Mouse (Mus musculus): ENCODE results near the gene Mrps35.

Mrps35 gene

GRCm38 (mm10) chr6:147088517-147088916, 46.0 kb downstream of the Mrps35 start:
- WGBS: 79% methylated on average over 3 of the region's 3 CpGs

GRCm38 (mm10) chr6:147090191-147090590, 47.6 kb downstream of the Mrps35 start:
- WGBS: 71% methylated on average over 5 of the region's 5 CpGs

DNA sequence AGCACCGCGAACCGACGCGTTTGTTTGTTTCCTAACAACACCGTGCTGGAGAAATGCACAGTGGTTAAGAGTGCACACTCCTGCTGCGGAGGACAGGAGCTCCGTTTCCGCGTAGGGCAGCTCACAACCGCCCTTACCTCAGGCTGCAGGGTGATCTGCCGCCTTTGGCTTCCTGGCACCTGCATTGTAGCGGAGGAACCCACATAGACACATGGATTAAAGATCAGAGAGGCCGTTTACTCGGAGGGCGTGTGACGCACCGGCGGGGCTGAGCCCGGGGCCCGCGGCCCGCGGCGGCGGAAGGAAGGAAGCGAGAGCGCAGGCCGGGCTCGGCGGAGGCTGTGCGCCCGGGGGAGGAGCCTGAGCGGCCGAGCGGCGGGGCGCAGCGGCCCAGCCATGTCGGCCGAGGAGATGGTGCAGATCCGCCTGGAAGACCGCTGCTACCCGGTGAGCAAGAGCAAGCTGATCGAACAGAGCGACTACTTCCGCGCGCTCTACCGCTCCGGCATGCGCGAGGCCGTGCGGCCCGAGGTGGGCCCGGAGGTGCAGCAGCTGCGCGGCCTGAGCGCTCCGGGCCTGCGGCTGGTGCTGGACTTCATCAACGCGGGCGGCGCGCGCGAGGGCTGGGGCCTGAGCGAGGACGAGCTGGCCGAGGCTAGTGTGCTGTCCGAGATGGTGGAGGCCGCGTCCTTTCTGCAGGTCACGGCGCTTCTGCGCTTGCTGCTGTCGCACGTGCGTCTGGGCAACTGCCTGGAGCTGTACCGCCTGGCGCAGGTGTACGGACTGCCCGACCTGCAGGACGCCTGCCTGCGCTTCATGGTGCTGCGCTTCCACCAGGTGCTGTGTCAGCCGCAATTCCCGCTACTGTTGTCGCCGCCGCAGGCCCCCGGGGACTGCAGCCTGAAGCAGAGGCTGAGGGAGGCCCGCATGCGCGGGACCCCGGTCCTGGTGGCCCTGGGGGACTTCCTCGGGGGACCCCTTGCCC, 48.9 kb downstream of the Mrps35 start, which contains the start of gene Klhl42:
Gene Klhl42, plus strand, starts transcription at position 244 of the 985 bp plus-strand sequence.
- WGBS: under 1% methylated on average over 99 of the region's 99 CpGs

DNA sequence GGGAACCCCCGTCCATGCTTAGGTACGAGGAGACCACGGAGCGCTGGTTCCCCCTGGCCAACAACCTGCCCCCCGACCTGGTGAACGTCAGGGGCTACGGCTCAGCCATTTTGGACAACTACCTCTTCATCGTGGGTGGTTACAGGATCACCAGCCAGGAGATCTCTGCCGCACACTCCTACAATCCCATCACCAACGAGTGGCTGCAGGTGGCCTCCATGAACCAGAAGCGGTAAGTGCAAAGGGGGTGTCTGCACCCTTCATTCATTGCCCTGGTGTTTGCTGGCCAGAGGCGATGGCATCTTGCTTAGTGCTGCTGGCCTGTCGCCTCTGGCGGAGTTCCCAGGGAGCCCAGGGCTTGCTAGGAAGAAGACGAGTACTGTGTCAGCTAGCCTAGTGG, 49.6 kb downstream of the Mrps35 start:
- WGBS: 2% methylated on average over 15 of the region's 15 CpGs

DNA sequence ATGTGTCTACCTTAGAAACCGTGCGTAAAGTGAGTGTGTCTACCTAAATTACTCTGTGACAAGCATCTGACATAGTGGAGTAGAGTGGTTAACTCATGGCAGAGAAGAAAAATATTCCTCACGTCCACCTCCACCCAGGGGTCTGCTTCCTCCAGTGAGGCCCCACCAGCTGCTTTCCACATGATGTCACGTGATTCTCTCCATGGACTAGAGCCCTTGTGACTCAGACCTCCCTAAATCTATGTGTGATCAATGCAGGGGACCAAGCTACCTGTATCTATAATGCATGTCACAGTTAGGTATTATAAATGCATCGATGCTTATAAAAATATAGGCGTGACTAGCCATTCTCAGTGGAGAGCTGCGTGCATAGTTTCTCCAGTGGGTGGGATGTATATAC, 52.2 kb downstream of the Mrps35 start:
- 80% methylated on average over 7 of the region's 7 CpGs for WGBS

DNA sequence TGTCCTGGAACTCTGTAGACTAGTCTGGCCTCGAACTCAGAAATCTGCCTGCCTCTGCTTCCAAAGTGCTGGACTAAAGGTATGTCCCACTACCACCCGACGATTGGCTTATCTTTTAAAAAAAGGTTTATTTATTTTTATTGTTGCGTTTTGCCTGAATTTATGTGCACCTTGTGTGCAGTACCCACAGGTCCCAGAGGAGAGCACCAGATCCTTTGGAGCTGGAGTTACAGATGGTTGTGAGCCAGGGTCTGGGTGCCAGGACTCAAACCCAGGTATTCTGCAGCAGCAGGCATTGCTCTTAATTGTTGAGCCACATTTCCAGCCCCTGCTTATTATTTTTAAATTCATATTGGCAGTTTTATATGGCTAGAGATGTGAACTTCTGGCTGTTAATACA, 53.5 kb downstream of the Mrps35 start:
- WGBS: 96% methylated on average over 4 of the region's 4 CpGs

GRCm38 (mm10) chr6:147096934-147097333, 54.4 kb downstream of the Mrps35 start:
- WGBS: 78% methylated on average over 3 of the region's 3 CpGs

GRCm38 (mm10) chr6:147097346-147097929, 54.9 kb downstream of the Mrps35 start:
- 55% methylated on average over 8 of the region's 8 CpGs for WGBS

DNA sequence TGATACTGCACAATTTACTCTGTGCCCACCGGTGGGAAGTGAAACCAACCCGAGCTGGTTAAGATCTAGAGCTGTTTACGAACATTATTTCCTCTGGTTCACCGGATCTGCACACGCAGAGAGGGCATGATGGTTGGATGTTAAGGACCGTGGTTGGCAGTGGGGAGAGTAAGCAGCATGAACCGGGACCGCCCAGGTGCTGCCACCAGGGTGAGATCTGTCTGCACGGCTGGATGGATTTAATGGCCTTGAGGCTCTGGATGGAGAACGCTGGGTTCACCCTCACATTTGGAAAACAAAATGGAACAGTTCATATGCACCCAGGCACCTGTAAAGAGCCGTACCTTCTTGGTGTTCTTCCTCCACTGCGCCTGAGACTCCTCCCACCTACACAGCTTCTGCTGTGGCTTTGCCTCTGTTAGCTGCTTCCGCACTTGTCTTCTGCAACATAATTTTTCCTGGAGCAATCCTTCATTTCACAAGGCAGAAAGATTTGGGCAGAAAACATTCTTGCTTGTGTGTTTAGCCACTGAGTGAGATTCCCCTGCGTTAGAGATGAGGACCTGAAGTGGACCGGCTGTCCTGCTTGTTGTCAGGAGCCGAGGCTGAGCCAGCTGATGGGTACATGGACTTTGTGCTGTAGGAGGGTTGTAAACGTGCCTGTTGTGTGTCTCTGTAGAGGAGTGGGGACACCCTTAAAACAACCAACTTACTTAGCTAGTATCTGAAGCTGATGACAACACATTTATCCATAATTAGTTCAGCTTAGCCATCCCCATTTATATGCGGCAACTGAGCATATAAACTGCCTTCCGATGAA, 57.1 kb downstream of the Mrps35 start:
- 60% methylated on average over 19 of the region's 19 CpGs for WGBS

GRCm38 (mm10) chr6:147102293-147102692, 59.7 kb downstream of the Mrps35 start:
- WGBS: 90% methylated on average over 3 of the region's 3 CpGs

DNA sequence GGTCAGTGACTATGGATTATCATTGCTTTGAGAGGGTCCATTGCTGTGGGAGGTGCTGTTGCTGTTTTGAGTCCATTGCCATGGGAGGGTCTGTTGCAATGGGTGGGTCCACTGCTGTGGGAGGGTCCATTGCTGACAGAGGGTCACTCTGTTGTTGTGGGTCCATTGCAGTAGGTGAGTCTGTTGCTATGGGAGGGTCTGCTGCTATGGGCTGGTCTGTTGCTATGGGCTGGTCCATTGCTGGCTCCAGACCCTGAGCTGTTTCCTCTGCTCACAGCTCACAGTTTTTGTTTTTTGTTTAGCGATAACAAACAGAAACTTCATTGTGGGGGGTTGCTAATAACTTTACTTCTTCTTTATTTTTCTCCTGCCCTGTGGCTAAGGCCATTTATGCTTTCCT, 63.0 kb downstream of the Mrps35 start:
- WGBS: 81% methylated on average over 1 of the region's 1 CpGs

GRCm38 (mm10) chr6:147106716-147107115, 64.2 kb downstream of the Mrps35 start:
- 93% methylated on average over 6 of the region's 6 CpGs for WGBS

DNA sequence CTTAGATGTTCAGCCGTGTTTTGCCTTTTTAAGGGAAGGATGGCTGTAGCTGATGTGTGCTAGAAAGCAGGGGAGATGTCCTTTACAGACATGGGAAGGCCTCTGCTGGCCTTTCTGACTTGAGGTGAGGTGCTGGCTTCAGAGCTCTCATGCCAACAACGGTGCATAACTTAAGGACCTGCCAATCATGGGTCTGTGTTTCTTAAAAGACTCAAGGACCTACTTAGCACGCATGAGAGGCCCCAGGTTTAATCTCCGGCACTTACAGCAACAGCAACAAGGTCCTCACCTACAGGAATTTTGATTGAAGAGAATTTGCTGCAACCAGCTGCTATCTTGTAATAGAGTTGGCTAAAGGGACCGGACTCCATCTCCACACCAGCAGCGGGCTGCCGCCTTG, 66.7 kb downstream of the Mrps35 start:
- WGBS: 84% methylated on average over 7 of the region's 7 CpGs

DNA sequence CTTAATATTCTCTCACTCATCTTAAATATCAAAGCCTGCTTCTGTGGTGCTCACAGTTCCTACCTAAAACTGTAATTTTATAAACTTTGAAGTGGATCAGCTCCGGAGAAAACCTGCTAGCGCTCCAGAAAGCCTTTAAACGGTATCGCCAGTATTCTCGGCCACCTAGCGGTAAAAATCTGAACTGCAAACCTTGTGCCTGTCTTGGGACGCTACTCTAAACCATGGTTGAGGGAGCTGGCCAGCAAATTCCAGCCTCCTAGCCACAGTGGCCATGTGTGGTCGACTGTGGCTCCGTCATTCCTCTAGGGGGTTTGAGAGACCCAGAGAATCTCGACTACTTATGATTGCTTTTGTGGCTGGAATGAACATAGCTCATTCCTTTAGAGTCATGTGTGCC, 74.0 kb downstream of the Mrps35 start:
- whole genome bisulfite sequencing: 9% methylated on average over 10 of the region's 10 CpGs

GRCm38 (mm10) chr6:147117764-147118163, 75.2 kb downstream of the Mrps35 start:
- WGBS: 98% methylated on average over 7 of the region's 7 CpGs

GRCm38 (mm10) chr6:147118190-147118589, 75.6 kb downstream of the Mrps35 start:
- 94% methylated on average over 3 of the region's 3 CpGs for WGBS

GRCm38 (mm10) chr6:147121320-147121719, 78.8 kb downstream of the Mrps35 start:
- 20% methylated on average over 6 of the region's 6 CpGs for WGBS
